Mouse (Mus musculus): ENCODE measurements around the gene Prrt4. TPM values are rescaled to one million over a fixed set of nuclear protein-coding genes. Genes with fewer than 3 reads are reported as not detected.

Prrt4 gene
- polyA plus RNA-seq, 1 experiment, result 0.52 TPM

GRCm38 (mm10) chr6:29126878-29127426 is 52.4 kb downstream of the Prrt4 start:
- Histone ChIP-seq H3K4me3 (ENCODE audit: low read depth, low read length) (no peak overlapping the region), H3K9ac (ENCODE audit: low read depth, poor library complexity, severe bottlenecking) (no peak overlapping the region), H3K36me3 (ENCODE audit: control insufficient read depth, insufficient read depth, low read length, poor library complexity, severe bottlenecking) (peaks cover 30% of the 10 kb centered on the region), H3K9me3 (replicated peaks; ENCODE audit: control insufficient read depth, insufficient read depth, low read length, poor library complexity, severe bottlenecking) (no peaks in the 10 kb centered on the region), H3K27me3 (ENCODE audit: control insufficient read depth, insufficient read depth, low read length, poor library complexity, severe bottlenecking) (no peaks in the 10 kb centered on the region), H3K27ac (ENCODE audit: insufficient read depth, low read length) (no peak overlapping the region), H3K4me1 (ENCODE audit: control insufficient read depth, insufficient read depth, low read length) (no peaks in the 10 kb centered on the region)
- TF ChIP-seq CTCF (IDR thresholded peaks at IDR 0.05; ENCODE audit: low read depth, low read length), result no peak

GRCm38 (mm10) chr6:29119990-29120389 is 59.4 kb downstream of the Prrt4 start:
- no peak overlapping the region for H3K4me3 ChIP-seq (ENCODE audit: low read depth, low read length)
- H3K4me1 ChIP-seq (ENCODE audit: control insufficient read depth, insufficient read depth, low read length), result peaks cover 10% of the 10 kb centered on the region
- no peak overlapping the region for H3K27ac ChIP-seq (ENCODE audit: insufficient read depth, low read length)
- no peaks in the 10 kb centered on the region for H3K9me3 ChIP-seq (replicated peaks; ENCODE audit: control insufficient read depth, insufficient read depth, low read length, poor library complexity, severe bottlenecking)
- TF ChIP-seq EP300 (IDR thresholded peaks at IDR 0.05; ENCODE audit: insufficient read depth, low read depth, low read length) (no peak), CTCF (IDR thresholded peaks at IDR 0.05; ENCODE audit: low read depth, low read length) (no peak), POLR2A (IDR thresholded peaks at IDR 0.05; ENCODE audit: insufficient read depth, low read length) (no peak)
- H3K27me3 ChIP-seq (ENCODE audit: control insufficient read depth, insufficient read depth, low read length, poor library complexity, severe bottlenecking), result no peaks in the 10 kb centered on the region
- H3K36me3 ChIP-seq (ENCODE audit: control insufficient read depth, insufficient read depth, low read length, poor library complexity, severe bottlenecking), result peaks cover 5% of the 10 kb centered on the region; the same call in 1 of the 2 replicates
- no peak overlapping the region for H3K9ac ChIP-seq (ENCODE audit: low read depth, poor library complexity, severe bottlenecking)

Other genes starting within 250 kb of the Prrt4 start
- not detected in 2 replicates for gene Lep, start 119.4 kb downstream of the Prrt4 start, polyA plus RNA-seq (2011; ENCODE audit: insufficient read depth, insufficient read length, low read depth, missing spikeins)
- gene Rbm28, start 14.6 kb downstream of the Prrt4 start, polyA plus RNA-seq (2011; ENCODE audit: insufficient read depth, insufficient read length, low read depth, missing spikeins), result 94.5 and 97.0 TPM in 2 replicates
- 25.7 and 29.8 TPM in 2 replicates for gene Impdh1, start 36.8 kb upstream of the Prrt4 start, polyA plus RNA-seq (2011; ENCODE audit: insufficient read depth, insufficient read length, low read depth, missing spikeins)
- gene Hilpda, start 92.9 kb upstream of the Prrt4 start, polyA plus RNA-seq (2011; ENCODE audit: insufficient read depth, insufficient read length, low read depth, missing spikeins), result 18.4 and 21.8 TPM in 2 replicates
- 1.5 and 1.9 TPM in 2 replicates for gene Fam71f2, start 100.0 kb upstream of the Prrt4 start, polyA plus RNA-seq (2011; ENCODE audit: insufficient read depth, insufficient read length, low read depth, missing spikeins)
- not detected in 2 replicates for gene Fam71f1, start 139.6 kb upstream of the Prrt4 start, polyA plus RNA-seq (2011; ENCODE audit: insufficient read depth, insufficient read length, low read depth, missing spikeins)
- gene Calu, start 168.5 kb upstream of the Prrt4 start, polyA plus RNA-seq (2011; ENCODE audit: insufficient read depth, insufficient read length, low read depth, missing spikeins), result 269 and 284 TPM in 2 replicates
- not detected in 2 replicates for gene Opn1sw, start 208.9 kb upstream of the Prrt4 start, polyA plus RNA-seq (2011; ENCODE audit: insufficient read depth, insufficient read length, low read depth, missing spikeins)
- gene Ccdc136, start 216.7 kb upstream of the Prrt4 start, polyA plus RNA-seq (2011; ENCODE audit: insufficient read depth, insufficient read length, low read depth, missing spikeins), result 22.7 and 28.4 TPM in 2 replicates